Mouse (Mus musculus) olfactory bulb, adult 2 months (tissue): ENCODE results near the gene Rrnad1. TPM values are rescaled to one million over a fixed set of nuclear protein-coding genes. Genes with fewer than 3 reads are reported as not detected.
"Not testable (repeated sequence)": the region's sequence is repeated elsewhere in the genome, so short reads cannot be mapped to it uniquely, and the experiment has no call there.

Experiments
- H3K27ac ChIP-seq: fragments of 200-500 bp; 2 replicates; pipeline ENCODE4 v1.5.1; 2012; ENCODE audit warnings: low read depth, low read length; ENCODE audit not compliant: insufficient read depth
- H3K4me1 ChIP-seq: fragments of 200-500 bp; 2 replicates; pipeline ENCODE4 v1.6.1; 2012; ENCODE audit warnings: low read length; ENCODE audit not compliant: control insufficient read depth, insufficient read depth
- H3K4me3 ChIP-seq: fragments of 200-500 bp; 2 replicates; pipeline ENCODE4 v1.5.1; 2012; ENCODE audit warnings: mild to moderate bottlenecking, low read depth, low read length, moderate library complexity; ENCODE audit not compliant: insufficient read depth
- CTCF ChIP-seq: fragments of 200-500 bp; IDR thresholded peaks from 2 replicates; pipeline ENCODE4 v1.5.1; 2012; ENCODE audit warnings: low read depth, mild to moderate bottlenecking, low read length, moderate library complexity; ENCODE audit not compliant: insufficient read depth
- POLR2A ChIP-seq: fragments of 200-500 bp; IDR thresholded peaks from 2 replicates; pipeline ENCODE4 v1.6.1; 2012; ENCODE audit warnings: mild to moderate bottlenecking, low read depth, low read length, moderate library complexity; ENCODE audit not compliant: insufficient read depth
- WGBS: fragments of 180-500 bp; shearing (Covaris S2); methylation state at CpG from one replicate; pipeline ENCODE4 v1.1.7; 2018; 5-methylcytosine and 5-hydroxymethylcytosine counted together
- polyA plus RNA-seq: library from polyadenylated mRNA; stranded (reverse); fragments of >200 nt; gene quantifications from 2 replicates; pipeline ENCODE4 v1.2.4, GENCODE M21; 2012; ENCODE audit warnings: low replicate concordance; ENCODE audit not compliant: missing spikeins, insufficient read depth, insufficient read length

Gene Rrnad1
- polyA plus RNA-seq, 1 experiment, result not detected

DNA sequence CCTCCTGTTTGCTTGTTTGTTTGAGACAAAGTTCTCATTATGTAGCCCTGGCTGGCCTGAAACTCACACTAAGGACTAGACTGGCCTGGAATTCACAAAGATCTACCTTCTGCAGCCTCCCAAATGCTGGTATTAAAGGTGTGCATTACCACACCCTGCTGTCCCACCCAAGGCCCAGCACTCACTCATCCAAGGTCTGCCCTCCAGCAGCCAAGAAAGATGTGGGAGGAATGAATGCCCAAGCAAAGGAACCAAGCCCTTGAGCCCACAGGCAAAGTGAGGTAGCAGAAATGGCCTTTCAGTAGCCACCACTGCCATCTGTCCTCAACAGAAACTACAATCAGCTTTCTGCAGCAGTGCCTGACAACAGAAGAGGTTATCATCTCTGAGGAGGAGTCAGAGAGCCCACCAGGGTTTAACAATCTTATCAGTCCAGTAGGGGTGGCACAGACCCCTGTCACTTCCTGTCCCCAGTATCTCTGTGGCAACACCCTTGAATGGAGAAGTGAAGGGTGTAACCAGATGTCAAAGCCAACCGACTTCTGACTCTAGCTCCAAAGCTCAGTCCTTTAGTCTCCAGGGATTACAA, 29.4 kb downstream of the Rrnad1 start:
- no peak for TF ChIP-seq CTCF
- no peak overlapping the region for H3K27ac ChIP-seq
- H3K4me3 ChIP-seq, result no peak overlapping the region
- no peaks in the 10 kb centered on the region for H3K4me1 ChIP-seq
- WGBS, result 74% methylated on average over 1 of the region's 1 CpGs

DNA sequence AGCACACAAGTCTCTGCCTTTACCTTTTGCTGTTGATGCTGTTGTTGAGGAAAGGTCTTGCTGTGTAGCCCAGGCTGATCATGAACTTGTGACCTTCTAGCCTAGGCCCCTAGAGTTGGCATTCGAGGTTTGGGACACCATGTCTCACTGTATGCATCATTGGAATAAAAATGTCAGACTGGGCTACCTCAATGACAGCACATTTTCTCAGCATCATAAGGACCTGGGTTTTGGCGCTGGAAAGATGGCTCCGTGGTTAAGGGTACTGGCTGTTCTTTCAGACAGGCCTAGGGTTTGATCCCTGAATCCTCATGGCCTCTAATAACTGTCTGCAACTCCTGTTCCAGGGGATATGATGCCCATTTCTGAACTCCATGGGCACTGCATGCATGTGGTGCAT, 30.7 kb downstream of the Rrnad1 start:
- TF ChIP-seq CTCF (no peak), POLR2A (no peak)
- no peak overlapping the region for H3K27ac ChIP-seq
- WGBS, result 69% methylated on average over 3 of the region's 3 CpGs
- H3K4me3 ChIP-seq, result no peak overlapping the region
- no peaks in the 10 kb centered on the region for H3K4me1 ChIP-seq

DNA sequence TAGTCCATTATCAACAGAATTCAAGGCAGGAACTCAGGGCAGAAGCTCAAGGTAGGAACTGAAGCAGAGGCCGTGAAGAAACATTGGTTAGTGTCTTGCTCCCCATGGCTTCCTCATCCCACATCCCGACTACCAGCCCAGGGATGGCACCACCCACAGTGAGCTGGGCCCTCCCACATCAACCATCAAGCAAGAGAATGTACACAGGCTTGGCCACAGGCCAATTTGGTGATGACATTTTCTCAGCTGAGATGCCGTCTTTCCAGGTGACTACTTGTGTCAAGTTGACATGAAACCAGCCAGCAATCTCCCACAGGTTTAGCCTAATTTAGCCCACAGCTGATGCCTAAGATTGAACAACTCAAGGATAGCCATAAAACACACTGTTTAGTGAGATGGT, 31.3 kb downstream of the Rrnad1 start:
- TF ChIP-seq POLR2A (no peak), CTCF (no peak)
- 70% methylated on average over 3 of the region's 3 CpGs for WGBS
- H3K27ac ChIP-seq, result no peak overlapping the region
- no peaks in the 10 kb centered on the region for H3K4me1 ChIP-seq
- H3K4me3 ChIP-seq, result no peak overlapping the region

DNA sequence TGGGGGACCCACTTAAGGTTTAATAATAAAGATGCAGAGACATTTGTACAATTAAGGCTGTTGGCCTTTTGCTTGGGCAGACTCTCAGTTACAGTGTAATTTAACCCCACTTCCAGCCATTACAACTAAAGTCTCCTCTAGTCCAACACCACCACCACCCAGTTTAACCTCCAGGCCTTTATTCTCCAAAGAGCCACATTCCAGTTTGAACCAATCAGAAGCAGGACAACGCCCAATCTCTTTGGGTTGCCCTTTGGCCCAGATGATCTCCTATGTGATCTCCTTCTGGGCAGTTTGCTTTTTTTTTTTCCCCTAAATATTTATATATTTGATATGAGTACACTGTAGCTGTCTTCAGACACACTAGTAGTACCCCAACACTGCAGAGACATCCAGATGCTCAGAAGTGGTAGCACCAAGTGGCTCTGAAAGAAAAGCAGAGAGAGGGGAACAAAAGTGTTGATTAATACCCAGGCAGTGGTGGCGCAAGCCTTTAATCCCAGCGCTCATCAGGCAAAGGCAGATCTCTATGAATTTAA, 37.1 kb downstream of the Rrnad1 start:
- no peak overlapping the region for H3K4me3 ChIP-seq
- TF ChIP-seq POLR2A, result no peak
- no peak for TF ChIP-seq CTCF
- no peak overlapping the region for H3K27ac ChIP-seq
- H3K4me1 ChIP-seq, result no peaks in the 10 kb centered on the region
- 75% methylated on average over 3 of the region's 3 CpGs for WGBS

DNA sequence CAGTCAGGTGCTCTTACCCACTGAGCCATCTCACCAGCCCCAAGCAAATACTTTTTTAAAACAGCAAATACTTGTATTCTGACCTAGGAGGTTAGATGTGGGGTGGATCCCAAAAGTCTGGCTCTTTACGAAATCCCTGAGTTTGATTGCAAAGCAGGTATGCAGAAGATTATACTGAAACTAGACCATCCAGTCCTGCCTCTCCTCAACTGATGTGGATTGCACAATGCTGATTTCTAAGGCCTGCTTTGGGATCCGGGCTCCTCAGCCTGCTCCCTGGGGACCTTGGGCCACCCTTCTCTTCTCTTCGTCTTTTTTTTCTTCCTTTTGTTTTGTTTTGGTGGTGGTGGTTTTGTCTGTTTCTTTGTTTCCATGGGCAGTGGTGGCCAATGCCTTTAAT, 39.0 kb downstream of the Rrnad1 start:
- H3K4me1 ChIP-seq, result no peaks in the 10 kb centered on the region

DNA sequence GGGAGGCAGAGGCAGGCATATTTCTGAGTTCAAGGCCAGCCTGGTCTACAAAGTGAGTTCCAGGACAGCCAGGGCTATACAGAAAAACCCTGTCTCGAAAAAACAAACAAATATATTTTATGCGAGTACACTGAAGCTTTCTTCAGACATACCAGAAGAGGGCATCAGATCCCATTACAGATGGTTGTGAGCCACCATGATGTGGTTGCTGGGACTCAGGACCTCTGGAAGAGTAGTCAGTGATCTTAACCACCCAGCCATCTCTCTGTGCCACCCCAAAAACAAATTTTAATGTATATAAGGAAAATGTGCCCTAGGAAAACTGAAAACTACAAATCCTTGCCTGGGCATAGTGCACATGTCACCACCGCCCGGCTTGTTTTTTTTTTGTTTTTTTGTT, 43.1 kb downstream of the Rrnad1 start:
- H3K4me1 ChIP-seq, H3K27ac ChIP-seq, H3K4me3 ChIP-seq: not testable (repeated sequence)
- 76% methylated on average over 4 of the region's 4 CpGs for WGBS

More for the DNA sequence above, 39.0 kb downstream of the Rrnad1 start:
- H3K4me3 ChIP-seq, result no peak overlapping the region
- 52% methylated on average over 3 of the region's 3 CpGs for WGBS
- no peak overlapping the region for H3K27ac ChIP-seq
- no peak for TF ChIP-seq CTCF
- no peak for TF ChIP-seq POLR2A

DNA sequence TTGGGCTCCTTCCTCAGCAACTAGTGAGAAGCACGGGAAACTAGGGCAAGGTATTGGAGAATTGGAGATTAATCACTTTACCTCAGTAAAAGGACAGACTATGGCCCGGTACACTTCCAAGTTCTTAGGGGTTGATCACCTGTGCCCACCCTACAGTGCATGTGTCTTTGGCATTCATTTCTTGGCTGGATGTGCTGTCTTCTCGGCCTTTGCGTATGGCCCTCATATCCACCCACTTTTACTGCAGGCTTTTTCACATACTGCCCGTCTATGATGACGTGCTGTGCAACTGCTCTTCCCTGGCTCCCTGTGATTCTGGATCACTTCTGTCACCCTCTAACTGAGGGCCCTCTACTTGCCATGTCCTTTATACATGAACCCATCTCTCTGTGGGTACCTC, 44.1 kb downstream of the Rrnad1 start:
- Histone ChIP-seq H3K27ac (no peak overlapping the region), H3K4me1 (no peaks in the 10 kb centered on the region; the same call in 1 of the 2 replicates), H3K4me3 (no peak overlapping the region)
- no peak for TF ChIP-seq CTCF
- no peak for TF ChIP-seq POLR2A
- 80% methylated on average over 6 of the region's 6 CpGs for WGBS

DNA sequence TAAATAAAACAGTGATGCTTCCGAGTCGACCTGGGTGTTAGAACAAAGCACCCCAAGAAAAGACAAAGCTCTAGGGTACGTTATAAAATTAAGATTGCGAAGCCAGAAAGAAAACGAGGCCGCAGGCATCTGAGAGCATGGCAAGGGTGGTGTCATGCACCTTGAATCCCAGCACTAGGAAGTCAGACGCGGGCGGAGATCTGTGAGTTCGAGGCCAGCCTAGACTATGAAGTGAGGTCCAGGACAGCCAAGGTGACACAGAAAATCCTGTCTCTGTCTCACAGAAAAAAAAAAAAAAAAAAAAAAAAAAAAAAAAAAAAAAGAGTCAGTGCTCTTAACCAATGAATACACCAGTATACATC, 44.5 kb downstream of the Rrnad1 start:
- Histone ChIP-seq H3K4me3 (peak overlapping the region; percentile 49), H3K27ac (peak overlapping the region; percentile 25; the same call in 1 of the 2 replicates), H3K4me1 (no peaks in the 10 kb centered on the region; the same call in 1 of the 2 replicates)
- TF ChIP-seq CTCF (no peak), POLR2A (no peak)
- 9% methylated on average over 10 of the region's 10 CpGs for WGBS

DNA sequence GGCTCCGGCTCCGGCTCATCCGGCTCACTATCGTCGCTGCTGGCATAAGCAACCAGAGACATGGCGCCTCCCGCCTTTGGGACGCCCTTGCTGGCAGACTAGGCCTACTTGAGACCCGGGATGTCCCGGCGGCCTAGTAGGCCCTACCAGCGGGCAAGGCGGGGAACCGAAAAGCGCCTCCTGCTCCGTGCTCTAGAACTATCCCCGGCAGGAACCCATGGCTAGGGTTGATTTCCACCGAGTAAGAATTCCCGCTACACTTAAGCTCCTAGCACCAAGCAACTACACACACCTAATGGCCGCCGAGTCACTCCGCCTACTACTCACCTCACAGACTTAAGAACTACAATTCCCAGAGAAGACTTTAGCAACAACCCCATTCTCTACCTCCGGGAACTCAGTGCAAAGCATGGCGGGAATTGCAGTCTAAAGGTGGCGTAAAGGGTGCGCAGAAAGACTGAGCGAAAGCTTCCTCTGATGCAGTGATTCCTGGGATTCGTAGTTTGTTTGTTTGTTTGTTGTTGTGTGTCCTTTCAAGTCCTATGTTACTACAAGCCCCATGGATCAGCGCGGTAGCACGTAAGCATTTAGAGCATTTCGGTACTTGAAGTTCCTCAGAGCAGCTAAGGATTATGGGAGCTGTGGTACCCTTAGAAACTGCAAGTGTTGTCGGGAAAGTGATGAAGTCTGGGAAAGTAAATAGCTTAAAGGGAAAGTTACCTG, 45.1 kb downstream of the Rrnad1 start, which contains the start of gene Prcc:
Gene Prcc, minus strand, starts transcription at position 328 of the 723 bp plus-strand sequence.
- H3K4me3 ChIP-seq, result peak within 1 kb of the TSS; percentile 88
- no peaks in the 10 kb centered on the region; the same call in 1 of the 2 replicates for H3K4me1 ChIP-seq
- under 1% methylated on average over 33 of the region's 33 CpGs for WGBS
- peak within 1 kb of the TSS; percentile 70 for H3K27ac ChIP-seq
- TF ChIP-seq POLR2A, result 0 out of 2 replicates have a peak, but pooled peaks have one; percentile 24
- TF ChIP-seq CTCF, result no peak

DNA sequence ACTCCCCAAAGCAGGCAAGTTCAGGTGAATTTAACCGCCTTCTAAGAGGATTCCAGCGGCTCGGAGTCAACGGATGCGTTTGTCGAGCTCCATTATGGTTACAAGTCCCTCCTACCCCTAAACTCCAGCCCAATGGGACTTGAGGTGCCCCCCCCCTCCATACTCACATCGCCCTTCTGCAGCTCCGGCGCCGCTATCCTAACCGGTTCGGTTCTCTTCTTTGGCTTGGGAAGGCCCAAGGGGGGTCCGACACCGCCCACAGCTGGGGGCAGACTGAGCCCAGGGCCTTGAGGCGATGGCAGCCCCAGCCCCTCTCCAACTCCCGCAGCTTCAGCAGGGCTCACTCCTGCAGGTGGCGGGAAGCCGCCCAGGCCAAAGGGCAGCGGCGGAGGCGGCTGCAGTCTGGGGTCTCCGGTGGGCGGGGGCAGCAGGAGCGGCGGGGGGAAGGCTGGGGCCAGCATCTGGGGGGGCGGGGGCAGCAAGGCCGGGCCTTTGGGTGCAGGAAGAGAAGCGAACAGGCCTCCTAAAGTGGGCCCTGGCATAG, 45.7 kb downstream of the Rrnad1 start:
- peak overlapping the region; percentile 88 for H3K4me3 ChIP-seq

More for the DNA sequence above, 45.7 kb downstream of the Rrnad1 start:
- TF ChIP-seq POLR2A (no peak), CTCF (no peak)
- Histone ChIP-seq H3K4me1 (no peaks in the 10 kb centered on the region; the same call in 1 of the 2 replicates), H3K27ac (peak overlapping the region; percentile 70; the same call in 1 of the 2 replicates)
- 1% methylated on average over 28 of the region's 28 CpGs for whole genome bisulfite sequencing
